Mouse (Mus musculus) small intestine, adult 2 months (tissue): ENCODE results near the gene Rpgrip1l.

Experiments
- CTCF ChIP-seq: fragments of 200-500 bp; IDR thresholded peaks from 2 replicates; pipeline ENCODE4 v1.5.1; 2012; ENCODE audit warnings: low read depth, mild to moderate bottlenecking, control low read depth, inconsistent platforms, low read length, moderate library complexity, mixed read lengths; ENCODE audit not compliant: insufficient replicate concordance, insufficient read length; ENCODE audit errors: extremely low read depth
- POLR2A ChIP-seq: fragments of 200-500 bp; IDR thresholded peaks from 2 replicates; pipeline ENCODE4 v1.6.1; 2012; ENCODE audit warnings: low read depth, mild to moderate bottlenecking, control low read depth, inconsistent platforms, low read length, moderate library complexity

DNA sequence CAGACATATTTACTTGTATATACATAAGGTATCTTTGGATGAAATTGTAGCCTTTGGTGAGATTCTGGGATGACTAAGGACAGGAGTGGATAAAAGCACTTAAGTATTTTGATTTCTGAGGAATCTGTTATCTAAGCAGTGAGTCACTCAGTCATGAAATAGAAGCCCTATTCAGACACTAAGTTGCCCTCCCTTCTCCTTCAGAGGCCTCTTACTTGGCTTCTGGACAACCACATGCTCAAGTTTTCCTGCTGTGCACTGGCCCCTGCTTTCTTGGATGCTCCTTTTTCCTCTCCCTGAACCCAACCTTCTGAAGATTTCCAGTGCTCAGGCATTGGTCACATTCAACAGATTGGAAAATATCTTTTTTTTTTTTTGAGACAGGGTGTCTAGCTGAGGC is 48.5 kb downstream of the Rpgrip1l start:
- TF ChIP-seq CTCF: no peak
- no peak for TF ChIP-seq POLR2A
